Mouse (Mus musculus) liver, embryonic 14.5 days (tissue): ENCODE data around the gene Ceacam9. TPM values are rescaled to one million over a fixed set of nuclear protein-coding genes. Genes with fewer than 3 reads are reported as not detected.
A peak's percentile ranks its signal among the peaks of the same experiment; 100 is the strongest.
"Not testable (repeated sequence)": the region's sequence is repeated elsewhere in the genome, so short reads cannot be mapped to it uniquely, and the experiment has no call there.

ENCODE experiments used
- ATAC-seq: fragments of 200-750 bp; cut with Nextera tagmentation; 2 replicates; pipeline ENCODE4 v1.8.0; 2017; ENCODE audit warnings: moderate number of reproducible peaks, mild to moderate bottlenecking, moderate library complexity; ENCODE audit not compliant: insufficient read depth
- DNase-seq, 3 experiments: peaks; one replicate each; pipeline ENCODE4 v3.0.0-alpha.2; 2012 to 2013; ENCODE audit warnings: low read depth in 3 of 3, low spot score in 3 of 3
- H3K27ac ChIP-seq: fragments of 300-500 bp; sonication (generic); 2 replicates; pipeline ENCODE4 v1.5.1; 2014; ENCODE audit warnings: moderate library complexity, mild to moderate bottlenecking, control low read depth, inconsistent platforms
- H3K27me3 ChIP-seq: fragments of 300-500 bp; sonication (generic); 2 replicates; pipeline ENCODE4 v1.6.1; 2014; ENCODE audit warnings: mild to moderate bottlenecking, low read length, moderate library complexity; ENCODE audit not compliant: control insufficient read depth, insufficient read depth
- H3K36me3 ChIP-seq: fragments of 300-500 bp; sonication (generic); replicated peaks from 2 replicates; pipeline ENCODE4 v1.6.1; 2014; ENCODE audit warnings: low read depth; ENCODE audit not compliant: control insufficient read depth, insufficient read depth
- H3K4me1 ChIP-seq, 2 experiments: fragments of 200-500 bp in 1 of 2; fragments of 300-500 bp in 1 of 2; sonication (generic) in 1 of 2; replicated peaks; 2 replicates each; pipeline ENCODE4 v1.6.1; 2012 to 2014; ENCODE audit warnings: antibody characterized with exemption in 1 of 2, inconsistent platforms in 1 of 2, low read length in 1 of 2; ENCODE audit not compliant: control insufficient read depth in 2 of 2, insufficient read depth in 2 of 2
- H3K4me2 ChIP-seq: fragments of 300-500 bp; sonication (generic); 2 replicates; pipeline ENCODE4 v1.6.1; 2014; ENCODE audit warnings: low read depth, mild to moderate bottlenecking, control low read depth, moderate library complexity
- H3K4me3 ChIP-seq, 2 experiments: fragments of 200-500 bp in 1 of 2; fragments of 300-500 bp in 1 of 2; sonication (generic) in 1 of 2; 2 replicates each; pipeline ENCODE4 v1.5.1; 2012 to 2014; ENCODE audit warnings: low read depth in 2 of 2, low read length in 2 of 2, mild to moderate bottlenecking in 2 of 2, control low read depth in 1 of 2, inconsistent platforms in 1 of 2, moderate library complexity in 1 of 2; ENCODE audit not compliant: insufficient read depth in 1 of 2
- H3K9ac ChIP-seq: fragments of 300-500 bp; sonication (generic); replicated peaks from 2 replicates; pipeline ENCODE4 v1.6.1; 2014; ENCODE audit warnings: mild to moderate bottlenecking, control low read depth, moderate library complexity
- H3K9me3 ChIP-seq: fragments of 300-500 bp; sonication (generic); 2 replicates; pipeline ENCODE4 v1.6.1; 2016; ENCODE audit warnings: low read length, mixed read lengths; ENCODE audit not compliant: control insufficient read depth
- CTCF ChIP-seq: IDR thresholded peaks from 2 replicates; pipeline ENCODE4 v1.5.1; 2016; ENCODE audit warnings: antibody characterized with exemption, low read depth, control low read depth
- EP300 ChIP-seq: IDR thresholded peaks from 2 replicates; pipeline ENCODE4 v1.6.1; 2016; ENCODE audit warnings: antibody characterized with exemption, low read depth
- WGBS: fragments of 180-500 bp; shearing (Covaris S2); extraction: QIAGEN DNeasy Blood & Tissue Kit; methylation state at CpG from one replicate; pipeline ENCODE4 v1.1.7; 2014; ENCODE audit not compliant: insufficient replicate concordance; 5-methylcytosine and 5-hydroxymethylcytosine counted together
- polyA plus RNA-seq, 2 experiments: library from polyadenylated mRNA; depleted of rRNA in 1 of 2; stranded (reverse) in 1 of 2; unstranded in 1 of 2; fragments of >200 nt; fragmentation: Nextera tagmentation in 1 of 2; extraction: Ambion mirVana in 1 of 2; gene quantifications; 2 replicates each; pipeline versions ENCODE4 v1.2.1 to v1.2.3; 2012 to 2014

Gene Ceacam9
- polyA plus RNA-seq, 2 experiments = not detected

- WGBS = 19% methylated on average over 9 of the region's 9 CpGs
- H3K4me3 ChIP-seq = no peak overlapping the region
- ATAC-seq (no peak), DNase-seq (no peak)
- no peak overlapping the region for H3K9ac ChIP-seq
- no peak overlapping the region for H3K27ac ChIP-seq
- no peaks in the 10 kb centered on the region for H3K9me3 ChIP-seq
- no peaks in the 10 kb centered on the region for H3K36me3 ChIP-seq
- TF ChIP-seq CTCF (no peak), EP300 (no peak)
- no peak overlapping the region for H3K4me2 ChIP-seq
- H3K4me1 ChIP-seq = no peaks in the 10 kb centered on the region
- no peaks in the 10 kb centered on the region for H3K27me3 ChIP-seq
These were observed 13.5 kb upstream of the Ceacam9 start for GRCm38 (mm10) chr7:16708244-16708643.

GRCm38 (mm10) chr7:16710604-16711003, 11.1 kb upstream of the Ceacam9 start:
- H3K4me3 ChIP-seq = no peak overlapping the region
- ATAC-seq (no peak), DNase-seq (no peak)
- 54% methylated on average over 5 of the region's 5 CpGs for WGBS
- H3K4me1 ChIP-seq = no peaks in the 10 kb centered on the region
- no peaks in the 10 kb centered on the region for H3K36me3 ChIP-seq
- no peaks in the 10 kb centered on the region for H3K27me3 ChIP-seq
- no peak overlapping the region for H3K27ac ChIP-seq
- H3K9ac ChIP-seq = no peak overlapping the region
- TF ChIP-seq CTCF (peak; percentile 51), EP300 (no peak)
- no peak overlapping the region for H3K4me2 ChIP-seq
- H3K9me3 ChIP-seq = no peaks in the 10 kb centered on the region

GRCm38 (mm10) chr7:16712633-16713415, 8.9 kb upstream of the Ceacam9 start:
- Histone ChIP-seq H3K9me3 (no peaks in the 10 kb centered on the region), H3K4me3 (no peak overlapping the region), H3K4me2 (no peak overlapping the region), H3K27me3 (no peaks in the 10 kb centered on the region), H3K9ac (no peak overlapping the region), H3K27ac (no peak overlapping the region), H3K36me3 (no peaks in the 10 kb centered on the region), H3K4me1 (no peaks in the 10 kb centered on the region)
- DNase-seq (no peak), ATAC-seq (no peak)
- TF ChIP-seq CTCF (peak; percentile 61), EP300 (no peak)
- 66% methylated on average over 13 of the region's 13 CpGs for WGBS

GRCm38 (mm10) chr7:16716456-16717152, 5.1 kb upstream of the Ceacam9 start:
- not testable (repeated sequence) for ATAC-seq, H3K4me2 ChIP-seq, H3K36me3 ChIP-seq, H3K9me3 ChIP-seq, H3K4me3 ChIP-seq, H3K27me3 ChIP-seq, H3K4me1 ChIP-seq, H3K9ac ChIP-seq, DNase-seq, H3K27ac ChIP-seq
- 21% methylated on average over 7 of the region's 8 CpGs for WGBS

- not testable (repeated sequence) for H3K27ac ChIP-seq, H3K4me3 ChIP-seq, H3K4me2 ChIP-seq, H3K9ac ChIP-seq, H3K9me3 ChIP-seq, H3K4me1 ChIP-seq, H3K27me3 ChIP-seq, ATAC-seq, DNase-seq, H3K36me3 ChIP-seq
- WGBS = 37% methylated on average over 3 of the region's 3 CpGs
These were observed 761 bp downstream of the Ceacam9 start for GRCm38 (mm10) chr7:16722490-16722889.
